Mouse (Mus musculus): Measurements from ENCODE around the gene Rd3l. TPM values are rescaled to one million over a fixed set of nuclear protein-coding genes. Genes with fewer than 3 reads are reported as not detected.

The Rd3l gene
- polyA plus RNA-seq, 1 experiment from 2014 or later = not detected

DNA sequence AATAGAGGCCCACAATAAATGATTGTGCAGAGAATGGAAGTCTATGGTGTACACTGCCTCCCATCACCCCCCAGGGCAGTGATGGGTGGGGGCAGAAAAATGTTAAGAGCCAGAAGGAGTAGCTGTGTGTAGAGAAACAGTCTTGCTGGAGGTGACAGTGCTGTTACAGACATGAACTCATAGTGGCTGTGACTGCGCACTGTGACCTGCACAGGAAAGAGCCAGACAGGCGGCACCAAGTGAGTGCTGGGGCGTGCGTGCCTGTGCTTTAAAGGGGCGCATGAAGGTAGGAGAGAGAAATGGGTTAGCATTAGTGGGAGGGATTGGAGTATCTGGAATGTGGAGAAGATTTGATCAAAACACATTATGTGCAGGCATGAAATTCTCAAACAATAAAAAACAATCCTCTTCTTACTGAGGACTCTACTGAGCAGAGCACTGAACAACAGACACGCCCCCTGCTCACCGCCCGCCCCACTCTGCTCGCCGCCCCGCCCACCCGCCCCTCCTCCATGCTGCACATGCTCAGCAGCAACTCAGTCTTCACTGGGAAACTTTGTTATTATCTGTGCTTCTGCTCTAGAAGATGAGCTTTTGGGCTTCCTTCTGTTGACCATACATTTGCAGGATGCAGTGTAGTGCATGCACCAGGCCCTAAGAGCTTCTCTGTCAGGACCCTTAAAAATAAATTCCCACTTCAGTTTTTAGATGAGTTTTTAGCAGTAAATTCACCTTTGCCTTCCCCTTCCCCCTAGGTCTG is 31.6 kb upstream of the Rd3l start:
- Histone ChIP-seq H3K9me3 (ENCODE audit: control insufficient read depth, low read length) (no peaks in the 10 kb centered on the region), H3K4me1 (ENCODE audit: control insufficient read depth, insufficient read depth, low read length) (no peaks in the 10 kb centered on the region), H3K27ac (ENCODE audit: low read depth, low read length) (peak overlapping the region; percentile 69), H3K4me3 (ENCODE audit: low read length) (peak overlapping the region; percentile 21), H3K9ac (ENCODE audit: low read depth, low read length) (peak overlapping the region; percentile 37; the same call in 1 of the 2 replicates), H3K27me3 (ENCODE audit: control insufficient read depth, insufficient read depth, low read length) (no peaks in the 10 kb centered on the region), H3K36me3 (ENCODE audit: control insufficient read depth, insufficient read depth, low read length) (no peaks in the 10 kb centered on the region), H3K4me2 (replicated peaks; ENCODE audit: low read depth, low read length) (peak overlapping the region; percentile 46)
- ATAC-seq (ENCODE audit: low FRiP score, low TSS enrichment) = peak; percentile 94
- 23% methylated on average over 12 of the region's 12 CpGs for WGBS

DNA sequence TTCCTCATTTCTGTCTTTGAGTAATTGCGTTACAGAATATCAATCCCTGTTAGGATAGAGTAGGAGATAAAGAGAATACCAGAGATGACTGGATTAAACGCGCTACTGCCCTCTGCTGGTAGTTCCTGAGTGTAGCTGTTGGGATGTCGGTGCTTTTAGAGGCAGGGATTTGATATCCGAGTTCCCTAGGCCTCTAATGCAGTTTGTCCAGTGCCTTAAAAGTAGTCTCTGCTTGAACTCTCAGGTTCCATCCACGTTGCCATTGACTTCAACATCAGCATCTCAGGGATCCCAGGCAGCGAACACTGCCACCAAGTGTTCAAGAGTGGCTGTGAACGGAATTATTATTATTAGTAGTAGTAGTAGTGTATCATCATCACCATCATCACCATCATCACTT is 20.1 kb upstream of the Rd3l start:
- no peak overlapping the region for H3K27ac ChIP-seq (ENCODE audit: low read depth, low read length)
- H3K4me3 ChIP-seq (ENCODE audit: low read length) = no peak overlapping the region
- no peak overlapping the region for H3K4me2 ChIP-seq (replicated peaks; ENCODE audit: low read depth, low read length)
- WGBS = 19% methylated on average over 8 of the region's 8 CpGs
- no peaks in the 10 kb centered on the region for H3K27me3 ChIP-seq (ENCODE audit: control insufficient read depth, insufficient read depth, low read length)
- ATAC-seq (ENCODE audit: low FRiP score, low TSS enrichment) = peak; percentile 60
- H3K9me3 ChIP-seq (ENCODE audit: control insufficient read depth, low read length) = no peaks in the 10 kb centered on the region
- H3K4me1 ChIP-seq (ENCODE audit: control insufficient read depth, insufficient read depth, low read length) = no peaks in the 10 kb centered on the region
- H3K9ac ChIP-seq (ENCODE audit: low read depth, low read length) = no peak overlapping the region
- no peaks in the 10 kb centered on the region for H3K36me3 ChIP-seq (ENCODE audit: control insufficient read depth, insufficient read depth, low read length)

DNA sequence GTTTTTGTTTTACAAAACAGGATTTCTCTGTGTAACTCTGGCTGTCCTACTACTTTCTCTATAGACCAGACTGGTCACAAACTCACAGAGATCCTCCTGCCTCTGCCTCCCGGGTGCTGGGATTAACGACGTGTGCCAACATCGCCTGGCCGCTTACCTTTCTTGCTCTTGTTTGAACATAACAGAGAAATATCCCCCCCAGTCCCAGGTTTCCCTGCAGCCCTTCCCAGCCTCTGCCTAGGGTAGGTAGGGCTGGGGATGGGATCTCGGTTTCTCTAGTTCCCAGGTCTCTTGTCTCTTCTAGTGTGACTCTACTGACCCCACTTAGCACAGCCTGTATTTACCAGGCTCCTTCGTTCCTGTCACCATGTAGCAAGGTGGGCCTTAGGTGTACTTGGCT is 18.6 kb upstream of the Rd3l start:
- H3K9ac ChIP-seq (ENCODE audit: low read depth, low read length) = no peak overlapping the region
- H3K9me3 ChIP-seq (ENCODE audit: control insufficient read depth, low read length) = no peaks in the 10 kb centered on the region; the same call in 1 of the 2 replicates
- H3K36me3 ChIP-seq (ENCODE audit: control insufficient read depth, insufficient read depth, low read length) = no peaks in the 10 kb centered on the region
- 95% methylated on average over 7 of the region's 7 CpGs for WGBS
- ATAC-seq (ENCODE audit: low FRiP score, low TSS enrichment) = no peak
- H3K4me3 ChIP-seq (ENCODE audit: low read length) = no peak overlapping the region
- H3K27me3 ChIP-seq (ENCODE audit: control insufficient read depth, insufficient read depth, low read length) = no peaks in the 10 kb centered on the region
- no peak overlapping the region for H3K4me2 ChIP-seq (replicated peaks; ENCODE audit: low read depth, low read length)
- no peak overlapping the region for H3K27ac ChIP-seq (ENCODE audit: low read depth, low read length)
- H3K4me1 ChIP-seq (ENCODE audit: control insufficient read depth, insufficient read depth, low read length) = no peaks in the 10 kb centered on the region

GRCm38 (mm10) chr12:111995161-111995560 is 14.0 kb upstream of the Rd3l start:
- no peak for ATAC-seq (ENCODE audit: low FRiP score, low TSS enrichment)
- H3K4me1 ChIP-seq (ENCODE audit: control insufficient read depth, insufficient read depth, low read length) = no peaks in the 10 kb centered on the region
- no peaks in the 10 kb centered on the region; the same call in 1 of the 2 replicates for H3K9me3 ChIP-seq (ENCODE audit: control insufficient read depth, low read length)
- H3K27me3 ChIP-seq (ENCODE audit: control insufficient read depth, insufficient read depth, low read length) = no peaks in the 10 kb centered on the region
- no peak overlapping the region for H3K4me2 ChIP-seq (replicated peaks; ENCODE audit: low read depth, low read length)
- no peak overlapping the region for H3K27ac ChIP-seq (ENCODE audit: low read depth, low read length)
- no peak overlapping the region for H3K9ac ChIP-seq (ENCODE audit: low read depth, low read length)
- H3K4me3 ChIP-seq (ENCODE audit: low read length) = no peak overlapping the region
- WGBS = 81% methylated on average over 2 of the region's 2 CpGs
- H3K36me3 ChIP-seq (ENCODE audit: control insufficient read depth, insufficient read depth, low read length) = no peaks in the 10 kb centered on the region

DNA sequence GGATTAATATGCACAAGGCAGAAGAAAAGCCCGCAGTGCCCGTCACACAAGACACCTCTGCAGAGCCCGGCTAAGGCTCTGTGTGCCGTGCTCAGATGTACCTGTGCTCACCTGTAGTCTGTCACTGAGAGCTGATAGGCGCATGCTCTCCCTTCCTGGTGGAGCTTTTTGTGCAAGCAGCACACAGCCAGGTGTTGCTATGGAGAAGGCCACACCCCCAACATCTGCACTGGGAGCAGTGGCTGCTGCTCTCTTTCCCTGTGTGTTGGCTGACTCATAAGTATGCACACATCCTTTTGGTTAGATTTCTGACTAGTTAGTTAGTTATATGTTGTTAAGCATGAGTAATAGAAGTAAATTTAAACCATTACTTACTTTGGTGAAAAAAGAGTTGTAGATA is 11.5 kb upstream of the Rd3l start:
- ATAC-seq (ENCODE audit: low FRiP score, low TSS enrichment) = no peak
- Histone ChIP-seq H3K4me2 (replicated peaks; ENCODE audit: low read depth, low read length) (no peak overlapping the region), H3K4me1 (ENCODE audit: control insufficient read depth, insufficient read depth, low read length) (no peaks in the 10 kb centered on the region), H3K36me3 (ENCODE audit: control insufficient read depth, insufficient read depth, low read length) (no peaks in the 10 kb centered on the region), H3K27ac (ENCODE audit: low read depth, low read length) (no peak overlapping the region), H3K4me3 (ENCODE audit: low read length) (no peak overlapping the region), H3K27me3 (ENCODE audit: control insufficient read depth, insufficient read depth, low read length) (no peaks in the 10 kb centered on the region), H3K9ac (ENCODE audit: low read depth, low read length) (no peak overlapping the region), H3K9me3 (ENCODE audit: control insufficient read depth, low read length) (no peaks in the 10 kb centered on the region; the same call in 1 of the 2 replicates)
- 86% methylated on average over 5 of the region's 5 CpGs for WGBS

DNA sequence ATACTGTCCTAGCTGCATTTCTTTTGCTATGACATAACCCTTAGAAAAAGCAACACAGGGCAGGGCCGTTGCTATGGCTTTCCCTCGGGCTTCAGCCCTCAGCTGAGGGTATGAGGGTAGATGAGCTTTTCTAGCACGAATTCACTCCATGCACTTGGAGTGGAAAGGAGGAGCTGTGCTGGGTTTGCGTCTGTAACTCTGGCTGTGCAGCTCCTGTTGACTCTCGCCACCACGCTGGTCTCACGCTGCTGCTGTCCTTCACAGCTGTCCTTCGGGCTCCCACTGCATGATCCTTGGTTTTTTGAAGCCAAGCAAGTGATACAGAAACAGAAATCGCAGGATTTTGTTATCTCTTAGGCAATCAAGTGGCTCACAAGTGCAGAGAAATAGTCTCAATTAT is 5.6 kb upstream of the Rd3l start:
- H3K27me3 ChIP-seq (ENCODE audit: control insufficient read depth, insufficient read depth, low read length) = no peaks in the 10 kb centered on the region
- no peak overlapping the region for H3K27ac ChIP-seq (ENCODE audit: low read depth, low read length)
- WGBS = 49% methylated on average over 9 of the region's 9 CpGs
- H3K4me2 ChIP-seq (replicated peaks; ENCODE audit: low read depth, low read length) = no peak overlapping the region
- ATAC-seq (ENCODE audit: low FRiP score, low TSS enrichment) = no peak
- no peaks in the 10 kb centered on the region for H3K4me1 ChIP-seq (ENCODE audit: control insufficient read depth, insufficient read depth, low read length)
- no peaks in the 10 kb centered on the region for H3K9me3 ChIP-seq (ENCODE audit: control insufficient read depth, low read length)
- no peak overlapping the region for H3K9ac ChIP-seq (ENCODE audit: low read depth, low read length)
- no peaks in the 10 kb centered on the region for H3K36me3 ChIP-seq (ENCODE audit: control insufficient read depth, insufficient read depth, low read length)
- H3K4me3 ChIP-seq (ENCODE audit: low read length) = no peak overlapping the region

GRCm38 (mm10) chr12:111983165-111983564 is 2.0 kb upstream of the Rd3l start:
- Histone ChIP-seq H3K27ac (ENCODE audit: low read depth, low read length) (no peak overlapping the region), H3K4me1 (ENCODE audit: control insufficient read depth, insufficient read depth, low read length) (no peaks in the 10 kb centered on the region), H3K36me3 (ENCODE audit: control insufficient read depth, insufficient read depth, low read length) (no peaks in the 10 kb centered on the region), H3K4me3 (ENCODE audit: low read length) (no peak overlapping the region), H3K9ac (ENCODE audit: low read depth, low read length) (no peak overlapping the region), H3K9me3 (ENCODE audit: control insufficient read depth, low read length) (no peaks in the 10 kb centered on the region), H3K27me3 (ENCODE audit: control insufficient read depth, insufficient read depth, low read length) (no peaks in the 10 kb centered on the region), H3K4me2 (replicated peaks; ENCODE audit: low read depth, low read length) (no peak overlapping the region)
- 77% methylated on average over 2 of the region's 2 CpGs for WGBS
- ATAC-seq (ENCODE audit: low FRiP score, low TSS enrichment) = no peak

- Histone ChIP-seq H3K4me1 (ENCODE audit: control insufficient read depth, insufficient read depth, low read length) (no peaks in the 10 kb centered on the region), H3K36me3 (ENCODE audit: control insufficient read depth, insufficient read depth, low read length) (no peaks in the 10 kb centered on the region), H3K9ac (ENCODE audit: low read depth, low read length) (no peak overlapping the region), H3K27me3 (ENCODE audit: control insufficient read depth, insufficient read depth, low read length) (no peaks in the 10 kb centered on the region), H3K4me2 (replicated peaks; ENCODE audit: low read depth, low read length) (no peak overlapping the region), H3K9me3 (ENCODE audit: control insufficient read depth, low read length) (no peaks in the 10 kb centered on the region), H3K4me3 (ENCODE audit: low read length) (no peak overlapping the region), H3K27ac (ENCODE audit: low read depth, low read length) (no peak overlapping the region)
- ATAC-seq (ENCODE audit: low FRiP score, low TSS enrichment) = no peak
- WGBS = 53% methylated on average over 8 of the region's 8 CpGs
Observed at GRCm38 (mm10) chr12:111981831-111982230, 714 bp upstream of the Rd3l start.

GRCm38 (mm10) chr12:111978274-111978673 is 2.8 kb downstream of the Rd3l start:
- H3K36me3 ChIP-seq (ENCODE audit: control insufficient read depth, insufficient read depth, low read length) = no peaks in the 10 kb centered on the region
- no peak for ATAC-seq (ENCODE audit: low FRiP score, low TSS enrichment)
- H3K4me3 ChIP-seq (ENCODE audit: low read length) = no peak overlapping the region
- no peaks in the 10 kb centered on the region for H3K4me1 ChIP-seq (ENCODE audit: control insufficient read depth, insufficient read depth, low read length)
- no peak overlapping the region for H3K4me2 ChIP-seq (replicated peaks; ENCODE audit: low read depth, low read length)
- H3K9me3 ChIP-seq (ENCODE audit: control insufficient read depth, low read length) = no peaks in the 10 kb centered on the region
- no peaks in the 10 kb centered on the region for H3K27me3 ChIP-seq (ENCODE audit: control insufficient read depth, insufficient read depth, low read length)
- WGBS = 75% methylated on average over 6 of the region's 6 CpGs
- no peak overlapping the region for H3K27ac ChIP-seq (ENCODE audit: low read depth, low read length)
- no peak overlapping the region for H3K9ac ChIP-seq (ENCODE audit: low read depth, low read length)

Data from kidney, embryonic 14.5 days (tissue).